Mouse (Mus musculus) heart, adult 2 months (tissue): ENCODE results near the gene Prkag3. TPM values are rescaled to one million over a fixed set of nuclear protein-coding genes. Genes with fewer than 3 reads are reported as not detected.

Experiments used
- DNase-seq, 2 experiments: peaks; one replicate each; pipeline ENCODE4 v3.0.0; 2021
- H3K27ac ChIP-seq: fragments of 200-600 bp; 2 replicates; pipeline ENCODE4 v1.8.1; 2022
- H3K27me3 ChIP-seq: fragments of 200-500 bp; 2 replicates; pipeline ENCODE4 v1.6.1; 2012; ENCODE audit warnings: mild to moderate bottlenecking, low read length, inconsistent platforms, mixed read lengths; ENCODE audit not compliant: control insufficient read depth, insufficient read depth
- H3K36me3 ChIP-seq: fragments of 200-500 bp; 2 replicates; pipeline ENCODE4 v1.6.1; 2012; ENCODE audit warnings: low read length, inconsistent platforms; ENCODE audit not compliant: control insufficient read depth, insufficient read depth
- H3K4me1 ChIP-seq: fragments of 200-500 bp; 2 replicates; pipeline ENCODE4 v1.6.1; 2011; ENCODE audit warnings: low read length; ENCODE audit not compliant: control insufficient read depth, insufficient read depth
- H3K4me3 ChIP-seq: fragments of 200-600 bp; 2 replicates; pipeline ENCODE4 v1.8.1; 2022
- H3K79me2 ChIP-seq: fragments of 200-500 bp; replicated peaks from 2 replicates; pipeline ENCODE4 v1.6.1; 2012; ENCODE audit warnings: mild to moderate bottlenecking, inconsistent platforms, low read length, moderate library complexity, mixed read lengths; ENCODE audit not compliant: control insufficient read depth, insufficient read depth
- H3K9ac ChIP-seq: fragments of 200-500 bp; 2 replicates; pipeline ENCODE4 v1.6.1; 2012; ENCODE audit warnings: low read depth, mild to moderate bottlenecking, control low read depth, inconsistent platforms, low read length, mixed read lengths
- CTCF ChIP-seq: fragments of 200-600 bp; IDR thresholded peaks from 2 replicates; pipeline ENCODE4 v1.8.1; 2022; ENCODE audit warnings: antibody characterized with exemption, mild to moderate bottlenecking, moderate library complexity
- EP300 ChIP-seq: fragments of 200-500 bp; IDR thresholded peaks from 2 replicates; pipeline ENCODE4 v1.6.1; 2011; ENCODE audit warnings: low read depth, low read length, control low read depth; ENCODE audit not compliant: insufficient read depth
- POLR2A ChIP-seq: fragments of 200-500 bp; IDR thresholded peaks from 2 replicates; pipeline ENCODE4 v1.6.1; 2011; ENCODE audit warnings: mild to moderate bottlenecking, low read depth, low read length, control low read depth; ENCODE audit not compliant: insufficient read depth
- WGBS: fragments of 180-500 bp; shearing (Covaris S2); methylation state at CpG from one replicate; pipeline ENCODE4 v1.1.7; 2018; 5-methylcytosine and 5-hydroxymethylcytosine counted together
- intact Hi-C: fragments of 180-260 bp; cut with DNase I; formaldehyde crosslinking; loops from one replicate; pipeline ENCODE4 v1.15.1; 2025
- polyA plus RNA-seq: library from polyadenylated mRNA; depleted of rRNA; stranded (reverse); fragments of >200 nt; gene quantifications from 2 replicates; pipeline ENCODE4 v1.2.3, GENCODE M21; 2012
- total RNA-seq, 2 experiments: library from RNA; stranded (reverse); gene quantifications; 2 replicates each; pipeline ENCODE4 v1.2.3; 2021

Gene Prkag3
- total and polyA plus RNA-seq, 3 experiments = 1.1 to 2.1 (median 1.3) TPM

GRCm38 (mm10) chr1:74714967-74715366 lies 34.1 kb downstream of the Prkag3 start:
- WGBS = 44% methylated on average over 2 of the region's 2 CpGs
- H3K27ac ChIP-seq = no peak overlapping the region
- H3K79me2 ChIP-seq = no peaks in the 10 kb centered on the region
- H3K9ac ChIP-seq = no peak overlapping the region; the same call in 1 of the 2 replicates
- no peak overlapping the region for H3K4me3 ChIP-seq
- TF ChIP-seq CTCF (no peak), POLR2A (no peak), EP300 (no peak)
- no peaks in the 10 kb centered on the region for H3K36me3 ChIP-seq
- peaks cover 3% of the 10 kb centered on the region for H3K4me1 ChIP-seq
- no peak for DNase-seq
- no peaks in the 10 kb centered on the region for H3K27me3 ChIP-seq
- intact Hi-C loops = loop anchor here (10.0 kb wide), 1 partner anchor 50 kb away; the partner anchor contains the start of gene Ttll4

- 16% methylated on average over 12 of the region's 12 CpGs for WGBS
- H3K9ac ChIP-seq = peak overlapping the region; percentile 92
- intact Hi-C loops = loop anchor here (2.0 to 10.0 kb wide), 2 partner anchors 47 to 49 kb away; partner anchors contain the start of gene Ttll4
Measured at GRCm38 (mm10) chr1:74713859-74714730, 34.9 kb downstream of the Prkag3 start.

GRCm38 (mm10) chr1:74713099-74713858 lies 35.7 kb downstream of the Prkag3 start, which contains the start of gene Cyp27a1:
Gene Cyp27a1, plus strand, starts transcription at chr1:74713574.
- peak within 1 kb of the TSS; percentile 92 for H3K9ac ChIP-seq
- H3K4me3 ChIP-seq = peak within 1 kb of the TSS; percentile 72
- no peaks in the 10 kb centered on the region for H3K79me2 ChIP-seq
- intact Hi-C loops = loop anchor here (2.0 to 10.0 kb wide), 2 partner anchors 48 kb away; partner anchors contain the start of gene Ttll4
- TF ChIP-seq EP300 (peak; percentile 83), POLR2A (peak; percentile 84), CTCF (peak; percentile 53)
- no peaks in the 10 kb centered on the region for H3K36me3 ChIP-seq
- 5% methylated on average over 35 of the region's 35 CpGs for WGBS
- peak within 1 kb of the TSS; percentile 83 for H3K27ac ChIP-seq
- peaks cover 3% of the 10 kb centered on the region for H3K4me1 ChIP-seq
- DNase-seq = peak; percentile 85 to 91
- H3K27me3 ChIP-seq = no peaks in the 10 kb centered on the region

More at GRCm38 (mm10) chr1:74713859-74714730, 34.9 kb downstream of the Prkag3 start:
- Histone ChIP-seq H3K36me3 (no peaks in the 10 kb centered on the region), H3K27me3 (no peaks in the 10 kb centered on the region), H3K4me3 (peak overlapping the region; percentile 72), H3K27ac (peak overlapping the region; percentile 83), H3K4me1 (peaks cover 3% of the 10 kb centered on the region), H3K79me2 (no peaks in the 10 kb centered on the region)
- TF ChIP-seq EP300 (no peak), CTCF (no peak), POLR2A (no peak)
- DNase-seq = no peak

- WGBS = 33% methylated on average over 5 of the region's 5 CpGs
- Histone ChIP-seq H3K79me2 (no peaks in the 10 kb centered on the region), H3K4me3 (peak overlapping the region; percentile 72), H3K27me3 (no peaks in the 10 kb centered on the region), H3K9ac (peak overlapping the region; percentile 33; the same call in 1 of the 2 replicates), H3K27ac (peak overlapping the region; percentile 83), H3K4me1 (peaks cover 3% of the 10 kb centered on the region), H3K36me3 (no peaks in the 10 kb centered on the region)
- TF ChIP-seq EP300 (no peak), POLR2A (no peak), CTCF (no peak)
- intact Hi-C loops = loop anchor here (2.0 to 10.0 kb wide), 2 partner anchors 48 kb away; partner anchors contain the start of gene Ttll4
- DNase-seq = no peak
Measured at GRCm38 (mm10) chr1:74712461-74713098, 36.4 kb downstream of the Prkag3 start.

- H3K4me3 ChIP-seq = no peak overlapping the region
- WGBS = 68% methylated on average over 4 of the region's 4 CpGs
- no peak for DNase-seq
- H3K79me2 ChIP-seq = no peaks in the 10 kb centered on the region
- intact Hi-C loops = loop anchor here (2.0 to 10.0 kb wide), 2 partner anchors 47 to 49 kb away; partner anchors contain the start of gene Ttll4
- no peaks in the 10 kb centered on the region for H3K36me3 ChIP-seq
- H3K27ac ChIP-seq = peak overlapping the region; percentile 83
- TF ChIP-seq CTCF = peak; percentile 41
- TF ChIP-seq POLR2A = no peak
- TF ChIP-seq EP300 = no peak
- H3K9ac ChIP-seq = no peak overlapping the region
- H3K4me1 ChIP-seq = peaks cover 3% of the 10 kb centered on the region
- H3K27me3 ChIP-seq = no peaks in the 10 kb centered on the region
Measured at GRCm38 (mm10) chr1:74712046-74712445, 37.0 kb downstream of the Prkag3 start.
